Mouse (Mus musculus) lung, postnatal 0 days (tissue): ENCODE results near the gene Tomt. TPM values are rescaled to one million over a fixed set of nuclear protein-coding genes. Genes with fewer than 3 reads are reported as not detected.
A peak's percentile ranks its signal among the peaks of the same experiment; 100 is the strongest.
"Not testable (repeated sequence)": the region's sequence is repeated elsewhere in the genome, so short reads cannot be mapped to it uniquely, and the experiment has no call there.

ENCODE experiments used
- ATAC-seq: fragments of 200-750 bp; cut with Nextera tagmentation; 2 replicates; pipeline ENCODE4 v1.8.0; 2017; ENCODE audit warnings: moderate library complexity
- DNase-seq: peaks from one replicate; pipeline ENCODE4 v3.0.0-alpha.2; 2016; ENCODE audit warnings: low spot score
- H3K27ac ChIP-seq: fragments of 300-500 bp; sonication (generic); 2 replicates; pipeline ENCODE4 v1.5.1; 2014; ENCODE audit warnings: antibody characterized with exemption, mild to moderate bottlenecking, low read length, mixed read lengths
- H3K27me3 ChIP-seq: fragments of 300-500 bp; sonication (generic); replicated peaks from 2 replicates; pipeline ENCODE4 v1.6.1; 2014; ENCODE audit warnings: low read length, mixed read lengths; ENCODE audit not compliant: insufficient read depth
- H3K36me3 ChIP-seq: fragments of 300-500 bp; sonication (generic); 2 replicates; pipeline ENCODE4 v1.6.1; 2014; ENCODE audit warnings: low read length, mixed read lengths; ENCODE audit not compliant: insufficient read depth
- H3K4me1 ChIP-seq: fragments of 300-500 bp; sonication (generic); 2 replicates; pipeline ENCODE4 v1.6.1; 2014; ENCODE audit warnings: antibody characterized with exemption, low read depth, low read length, mixed read lengths; ENCODE audit not compliant: insufficient read depth
- H3K4me2 ChIP-seq: fragments of 300-500 bp; sonication (generic); replicated peaks from 2 replicates; pipeline ENCODE4 v1.6.1; 2014; ENCODE audit warnings: low read depth, mild to moderate bottlenecking, low read length, moderate library complexity, mixed read lengths
- H3K4me3 ChIP-seq: fragments of 300-500 bp; sonication (generic); 2 replicates; pipeline ENCODE4 v1.5.1; 2014; ENCODE audit warnings: low read depth, low read length
- H3K9ac ChIP-seq: fragments of 300-500 bp; sonication (generic); replicated peaks from 2 replicates; pipeline ENCODE4 v1.6.1; 2014; ENCODE audit warnings: low read depth, mild to moderate bottlenecking
- H3K9me3 ChIP-seq: fragments of 300-500 bp; sonication (generic); 2 replicates; pipeline ENCODE4 v1.6.1; 2016; ENCODE audit warnings: low read length, mixed read lengths
- CTCF ChIP-seq: IDR thresholded peaks from 2 replicates; pipeline ENCODE4 v1.5.1; 2016; ENCODE audit warnings: antibody characterized with exemption, mild to moderate bottlenecking
- EP300 ChIP-seq: IDR thresholded peaks from 2 replicates; pipeline ENCODE4 v1.6.1; 2016; ENCODE audit warnings: antibody characterized with exemption, mild to moderate bottlenecking, control low read depth
- WGBS: fragments of 180-500 bp; shearing (Covaris S2); extraction: QIAGEN DNeasy Blood & Tissue Kit; methylation state at CpG from one replicate; pipeline ENCODE4 v1.1.7; 2014; 5-methylcytosine and 5-hydroxymethylcytosine counted together
- polyA plus RNA-seq: library from polyadenylated mRNA; unstranded; fragments of >200 nt; fragmentation: Nextera tagmentation; extraction: Ambion mirVana; gene quantifications from 2 replicates; pipeline ENCODE4 v1.2.1, GENCODE M21; 2015

The Tomt gene
- polyA plus RNA-seq: 0.05 and 0.17 TPM in 2 replicates

DNA sequence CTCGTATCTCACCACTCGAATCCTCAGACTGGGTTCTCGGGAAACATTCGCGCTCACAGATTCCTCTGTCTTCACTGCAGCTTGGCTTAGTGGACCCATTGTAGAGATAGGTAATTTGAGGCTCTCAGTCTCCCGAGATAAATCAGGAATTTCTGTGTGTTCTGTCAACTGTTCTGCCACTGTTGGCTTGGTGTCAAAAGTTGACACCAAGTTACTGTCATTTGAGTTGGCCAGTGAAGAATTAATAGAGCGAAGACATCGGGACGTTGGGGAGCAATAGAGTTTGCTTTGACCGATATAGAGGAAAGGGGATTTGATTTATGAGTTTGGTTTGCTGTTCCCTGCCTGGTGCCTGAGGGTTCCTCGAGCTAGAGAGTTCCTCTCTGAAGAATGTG, at the start of gene Tomt:
Gene Tomt, minus strand, starts transcription at position 73 of the 395 bp plus-strand sequence.
- H3K4me3 ChIP-seq: peak within 1 kb of the TSS; percentile 79
- no peak for ATAC-seq

DNA sequence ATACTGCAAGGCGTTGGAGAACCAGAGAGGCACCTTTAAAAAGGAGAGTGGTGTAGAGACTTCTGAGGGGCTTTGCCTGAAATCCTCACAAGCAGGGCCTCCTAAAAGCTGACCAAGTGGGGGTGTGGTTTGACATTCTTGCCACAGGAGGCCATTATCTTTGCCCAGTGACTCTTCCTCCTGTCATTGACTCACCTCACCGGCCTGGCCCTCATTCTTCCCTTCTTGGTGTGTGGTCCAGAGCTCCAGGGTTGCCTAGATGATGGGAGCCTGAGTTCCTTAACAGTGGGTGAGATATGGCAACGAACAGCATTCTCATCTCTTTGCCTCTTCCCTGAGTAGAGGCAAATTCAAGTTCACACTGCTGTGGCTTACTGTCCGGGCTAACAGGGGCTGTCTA, 49.7 kb upstream of the Tomt start:
- H3K9ac ChIP-seq: no peak overlapping the region
- no peak overlapping the region for H3K4me2 ChIP-seq
- no peaks in the 10 kb centered on the region for H3K9me3 ChIP-seq
- DNase-seq (no peak), ATAC-seq (no peak)
- no peak overlapping the region for H3K4me3 ChIP-seq
- TF ChIP-seq CTCF (no peak), EP300 (no peak)
- H3K36me3 ChIP-seq: no peaks in the 10 kb centered on the region
- H3K4me1 ChIP-seq: no peaks in the 10 kb centered on the region
- WGBS: 56% methylated on average over 4 of the region's 4 CpGs
- H3K27ac ChIP-seq: no peak overlapping the region
- no peaks in the 10 kb centered on the region for H3K27me3 ChIP-seq

More for the DNA sequence above, at the start of gene Tomt:
- Histone ChIP-seq H3K4me1 (peaks cover 6% of the 10 kb centered on the region; the same call in 1 of the 2 replicates), H3K27ac (peak within 1 kb of the TSS; percentile 98), H3K27me3 (no peaks in the 10 kb centered on the region), H3K9ac (peak within 1 kb of the TSS; percentile 90), H3K4me2 (peak within 1 kb of the TSS; percentile 59), H3K36me3 (peaks cover 6% of the 10 kb centered on the region; the same call in 1 of the 2 replicates), H3K9me3 (no peaks in the 10 kb centered on the region)
- 7% methylated on average over 11 of the region's 11 CpGs for WGBS
- no peak for DNase-seq
- TF ChIP-seq CTCF (no peak), EP300 (no peak)

GRCm38 (mm10) chr7:101955276-101955675, 49.1 kb upstream of the Tomt start:
- ATAC-seq (no peak), DNase-seq (no peak)
- no peak for TF ChIP-seq EP300
- no peak for TF ChIP-seq CTCF
- no peak overlapping the region for H3K9ac ChIP-seq
- no peaks in the 10 kb centered on the region for H3K9me3 ChIP-seq
- no peak overlapping the region for H3K4me3 ChIP-seq
- H3K4me2 ChIP-seq: no peak overlapping the region
- WGBS: 58% methylated on average over 2 of the region's 2 CpGs
- H3K4me1 ChIP-seq: no peaks in the 10 kb centered on the region
- no peak overlapping the region for H3K27ac ChIP-seq
- no peaks in the 10 kb centered on the region for H3K27me3 ChIP-seq
- no peaks in the 10 kb centered on the region for H3K36me3 ChIP-seq

- no peaks in the 10 kb centered on the region for H3K27me3 ChIP-seq
- H3K4me3 ChIP-seq: no peak overlapping the region
- H3K36me3 ChIP-seq: no peaks in the 10 kb centered on the region
- no peak overlapping the region for H3K4me2 ChIP-seq
- no peak for TF ChIP-seq CTCF
- TF ChIP-seq EP300: no peak
- no peak overlapping the region for H3K9ac ChIP-seq
- H3K9me3 ChIP-seq: no peaks in the 10 kb centered on the region
- no peaks in the 10 kb centered on the region for H3K4me1 ChIP-seq
- ATAC-seq (no peak), DNase-seq (no peak)
- WGBS: 91% methylated on average over 2 of the region's 2 CpGs
- no peak overlapping the region for H3K27ac ChIP-seq
These were observed 48.0 kb upstream of the Tomt start for GRCm38 (mm10) chr7:101954163-101954562.

DNA sequence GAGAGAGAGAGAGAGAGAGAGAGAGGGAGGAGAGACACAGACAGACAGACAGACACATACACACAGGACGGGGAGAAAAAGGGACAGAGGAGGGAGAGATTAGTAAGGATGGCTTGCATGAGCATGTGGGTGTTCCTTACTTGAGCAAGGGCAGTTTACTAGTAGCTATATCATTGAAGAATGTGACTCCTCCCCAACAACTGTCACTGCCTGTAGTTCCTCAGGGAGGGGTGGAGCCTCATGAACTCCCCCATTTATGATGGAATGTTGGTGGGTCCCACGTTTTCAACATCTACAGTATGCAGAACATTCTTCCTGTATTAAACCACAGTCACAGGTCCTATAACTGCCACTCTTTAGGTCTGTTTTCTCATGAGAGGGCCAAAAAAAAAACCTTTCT, 45.9 kb upstream of the Tomt start:
- H3K9me3 ChIP-seq: no peaks in the 10 kb centered on the region
- WGBS: 52% methylated on average over 2 of the region's 2 CpGs
- TF ChIP-seq CTCF (no peak), EP300 (no peak)
- H3K9ac ChIP-seq: no peak overlapping the region
- H3K4me1 ChIP-seq: no peaks in the 10 kb centered on the region
- no peak overlapping the region for H3K4me2 ChIP-seq
- no peak overlapping the region for H3K27ac ChIP-seq
- ATAC-seq (0 out of 2 replicates have a peak, but pooled peaks have one; percentile 21), DNase-seq (peak; percentile 37)
- H3K4me3 ChIP-seq: no peak overlapping the region
- H3K36me3 ChIP-seq: no peaks in the 10 kb centered on the region
- H3K27me3 ChIP-seq: no peaks in the 10 kb centered on the region

DNA sequence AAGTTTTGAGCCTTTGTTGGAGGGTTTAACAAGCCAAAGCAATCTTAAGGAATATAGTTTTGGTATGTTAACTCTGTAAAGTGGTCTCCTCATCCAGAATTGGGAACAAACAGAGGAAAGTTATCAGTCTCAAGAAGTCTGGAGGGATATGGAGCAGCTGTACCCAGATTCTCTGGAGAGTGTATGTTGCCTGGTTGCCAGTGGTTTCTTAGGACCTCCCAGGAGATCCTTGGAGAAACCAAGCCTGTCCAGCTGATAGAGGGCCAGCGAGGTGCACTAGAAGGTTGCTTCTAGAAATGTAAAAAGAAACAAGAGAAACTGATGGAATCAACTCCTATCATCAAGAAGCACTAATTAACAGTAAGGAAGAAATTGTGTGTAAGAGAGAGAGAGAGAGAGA, 45.5 kb upstream of the Tomt start:
- peak; percentile 35 for DNase-seq
- TF ChIP-seq CTCF (no peak), EP300 (no peak)
- H3K4me2 ChIP-seq: no peak overlapping the region
- no peak overlapping the region for H3K9ac ChIP-seq
- no peaks in the 10 kb centered on the region for H3K27me3 ChIP-seq
- 29% methylated on average over 1 of the region's 1 CpGs for WGBS
- ATAC-seq: no peak
- no peaks in the 10 kb centered on the region for H3K36me3 ChIP-seq
- H3K4me3 ChIP-seq: no peak overlapping the region
- no peaks in the 10 kb centered on the region for H3K9me3 ChIP-seq
- H3K27ac ChIP-seq: no peak overlapping the region
- no peaks in the 10 kb centered on the region for H3K4me1 ChIP-seq

- not testable (repeated sequence) for H3K27me3 ChIP-seq, H3K4me2 ChIP-seq, ATAC-seq, H3K4me3 ChIP-seq, H3K36me3 ChIP-seq, H3K27ac ChIP-seq, H3K9ac ChIP-seq, H3K9me3 ChIP-seq, DNase-seq, H3K4me1 ChIP-seq
- WGBS: 96% methylated on average over 5 of the region's 5 CpGs
These were observed 42.8 kb upstream of the Tomt start for GRCm38 (mm10) chr7:101949008-101949407.
